ENCODE assay signal across 27 mouse cellular contexts in genomic region chr17:22049403-22049802, GRCm38 (mm10).
"Had no signal": no experiment of that assay in that cellular context is flagged by ENCODE, and none has a peak within 500 bp of the region (broad histone marks: within the 10 kb centered on the region; RNA-seq: fewer than 3 reads in every experiment).

No protein-coding gene starts in this region.

- H3K9me3 ChIP-seq: forebrain, embryonic 15.5 days had no signal

- H3K27ac ChIP-seq: embryonic facial prominence, embryonic 13.5 days; embryonic facial prominence, embryonic 15.5 days; forebrain, embryonic 10.5 days; forebrain, embryonic 12.5 days; forebrain, embryonic 13.5 days; forebrain, embryonic 15.5 days; gastrocnemius, adult 2 months; heart, adult 2 months had no signal

- H3K9ac ChIP-seq: embryonic facial prominence, embryonic 13.5 days; embryonic facial prominence, embryonic 15.5 days; forebrain, embryonic 12.5 days; forebrain, embryonic 13.5 days; forebrain, embryonic 15.5 days; forebrain, postnatal 0 days had no signal

- H3K27me3 ChIP-seq: embryonic facial prominence, embryonic 13.5 days; embryonic facial prominence, embryonic 15.5 days; forebrain, embryonic 12.5 days; forebrain, embryonic 13.5 days; forebrain, embryonic 15.5 days had no signal

- H3K4me3 ChIP-seq: embryonic facial prominence, embryonic 13.5 days; embryonic facial prominence, embryonic 15.5 days; erythroblast, embryonic 14.5 days; forebrain, embryonic 10.5 days; forebrain, embryonic 12.5 days; forebrain, embryonic 13.5 days; forebrain, embryonic 15.5 days; gastrocnemius, adult 2 months; heart, adult 2 months had no signal

- ATAC-seq: forebrain, embryonic 13.5 days; forebrain, embryonic 14.5 days; forebrain, embryonic 15.5 days; forebrain, embryonic 16.5 days; forebrain, postnatal 0 days had no signal

- H3K4me2 ChIP-seq: embryonic facial prominence, embryonic 13.5 days; embryonic facial prominence, embryonic 15.5 days; forebrain, embryonic 12.5 days; forebrain, embryonic 13.5 days; forebrain, embryonic 15.5 days had no signal

- H3K4me1 ChIP-seq: embryonic facial prominence, embryonic 13.5 days; embryonic facial prominence, embryonic 15.5 days; forebrain, embryonic 10.5 days; forebrain, embryonic 12.5 days; forebrain, embryonic 13.5 days; forebrain, embryonic 15.5 days had no signal

- H3K36me3 ChIP-seq: embryonic facial prominence, embryonic 13.5 days; embryonic facial prominence, embryonic 15.5 days; forebrain, embryonic 10.5 days; forebrain, embryonic 12.5 days; forebrain, embryonic 15.5 days had no signal

- DNase-seq: cerebellum, adult 18-20 months; cerebellum, adult 2 months; cerebellum, adult 8-10 months; cerebellum, adult 9-10 months; cerebellum, adult 9-11 months; cerebellum, postnatal 10 days; cerebellum, postnatal 14 days; cerebellum, postnatal 25 days; cerebellum, postnatal 36 days; embryo, embryonic 11 days; forebrain, postnatal 0 days; gastrocnemius, adult 2 months; gastrocnemius, postnatal 10 days; gastrocnemius, postnatal 14 days; gastrocnemius, postnatal 25 days; gastrocnemius, postnatal 36 days; heart, adult 18-20 months; heart, adult 2 months had no signal
